Mouse (Mus musculus) cerebellum, postnatal 25 days (tissue): ENCODE results near the gene Gm20538.
A peak's percentile ranks its signal among the peaks of the same experiment; 100 is the strongest.

Experiments used
- DNase-seq, 2 experiments: peaks; one replicate each; pipeline ENCODE4 v3.0.0; 2021; ENCODE audit warnings: mixed read lengths in 2 of 2

Gm20538 gene

DNA sequence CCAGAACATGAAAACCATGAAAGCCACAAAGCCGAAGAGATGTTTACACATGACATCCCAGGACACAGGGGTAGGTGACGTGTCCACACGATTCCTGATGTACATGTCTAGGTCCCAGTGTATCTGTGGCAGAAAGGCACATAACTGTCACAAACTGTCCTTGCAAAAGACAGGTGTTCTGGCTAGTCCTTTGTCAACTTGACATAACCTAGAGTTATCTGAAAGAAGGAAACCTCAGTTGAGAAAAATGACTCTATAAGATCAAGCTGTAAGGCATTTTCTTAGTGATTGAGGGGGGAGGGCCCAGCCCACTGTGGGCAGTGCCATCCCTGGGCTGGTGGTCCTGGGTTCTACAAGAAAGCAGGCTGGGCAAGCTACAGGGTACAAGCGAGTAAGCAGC is at the start of gene Gm20538:
Gene Gm20538 (minus strand): TSS at position 101 of the 400 bp plus-strand sequence.
- DNase-seq: no peak

- DNase-seq: no peak
Observed at GRCm38 (mm10) chr19:44594180-44594579, 41.5 kb upstream of the Gm20538 start.

DNA sequence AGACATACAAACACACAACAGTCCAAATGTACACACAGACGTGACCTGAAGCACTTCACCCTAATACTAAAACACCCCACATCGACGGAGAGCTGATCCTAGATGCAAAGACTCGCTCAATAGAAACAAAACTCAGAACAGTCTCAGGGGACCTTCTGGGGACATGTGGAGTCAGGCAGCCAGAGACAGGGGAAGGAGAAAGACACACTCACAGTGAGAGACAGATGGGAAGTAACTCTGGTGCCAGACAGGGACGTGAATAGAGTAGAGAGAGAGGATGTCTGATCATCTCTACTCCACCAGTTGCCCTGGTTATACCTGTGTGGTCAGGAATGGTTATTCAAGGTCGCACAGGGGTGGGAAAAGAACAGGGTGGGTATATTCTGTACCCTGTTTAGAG is 39.0 kb upstream of the Gm20538 start:
- no peak for DNase-seq

GRCm38 (mm10) chr19:44590992-44591391 is 38.4 kb upstream of the Gm20538 start:
- DNase-seq: no peak

- DNase-seq: no peak
Observed at GRCm38 (mm10) chr19:44589591-44590223, 37.1 kb upstream of the Gm20538 start.

DNA sequence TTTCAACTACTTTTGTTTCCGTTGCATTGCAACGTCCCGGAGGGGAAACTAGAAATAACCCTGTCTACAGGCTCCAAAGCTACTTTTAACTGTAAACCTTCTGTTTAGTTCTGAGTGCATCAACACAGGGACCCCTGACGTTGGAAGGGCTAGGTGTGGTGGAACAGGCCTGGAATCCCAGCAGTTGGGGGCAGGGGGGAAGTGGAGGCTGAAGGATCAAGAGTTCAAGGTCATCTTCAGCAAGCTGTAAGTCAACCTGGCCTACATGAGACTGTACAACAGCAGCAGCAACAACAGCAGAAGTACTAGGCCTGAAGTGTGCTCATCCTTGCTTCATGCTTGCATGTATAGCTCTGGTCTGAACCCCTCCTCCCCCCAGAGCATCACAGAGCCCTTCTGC is 35.4 kb upstream of the Gm20538 start:
- DNase-seq: no peak

GRCm38 (mm10) chr19:44582638-44583309 is 30.1 kb upstream of the Gm20538 start:
- peak; percentile 92 to 96 for DNase-seq

DNA sequence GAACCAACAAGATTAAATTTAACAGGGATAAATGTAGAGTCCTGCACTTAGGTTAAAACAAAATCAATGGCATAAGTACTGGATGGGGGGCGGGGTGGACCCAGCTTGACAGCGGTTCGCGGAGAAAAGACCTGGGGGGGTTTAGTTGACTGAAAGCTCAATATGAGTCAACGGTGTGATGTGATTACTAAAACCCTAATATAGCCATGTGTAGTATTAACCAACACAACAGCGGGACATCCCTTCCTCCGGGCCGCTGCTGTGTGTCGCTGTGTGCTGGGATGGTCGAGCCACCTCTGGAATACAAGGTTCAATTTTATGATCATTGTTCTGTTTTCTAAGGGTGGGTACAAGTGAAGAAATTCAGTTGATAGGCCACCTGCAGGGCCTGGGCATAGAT is 29.5 kb upstream of the Gm20538 start:
- no peak for DNase-seq

- no peak for DNase-seq
Observed at GRCm38 (mm10) chr19:44578038-44578437, 25.4 kb upstream of the Gm20538 start.

DNA sequence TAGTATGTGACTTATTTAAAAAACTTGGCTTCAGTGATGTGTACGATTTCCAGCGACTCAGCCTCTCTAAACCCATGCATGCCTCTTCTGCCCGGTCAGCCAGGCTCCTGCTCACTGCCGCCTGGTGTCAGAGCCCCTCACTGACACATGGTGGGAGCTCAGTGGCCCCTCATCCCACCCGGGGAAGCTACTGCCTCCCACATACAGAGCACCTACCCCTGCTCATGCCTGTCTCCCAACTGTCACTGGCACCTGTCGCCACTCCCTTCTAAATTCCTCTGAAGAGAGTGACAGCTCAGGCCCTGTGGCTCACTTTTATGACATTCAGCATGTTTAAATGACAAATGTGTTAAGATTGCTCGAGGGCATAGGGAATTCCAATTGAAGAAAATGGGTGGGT is 23.6 kb upstream of the Gm20538 start:
- no peak for DNase-seq

GRCm38 (mm10) chr19:44567763-44568162 is 15.1 kb upstream of the Gm20538 start:
- no peak for DNase-seq

GRCm38 (mm10) chr19:44564006-44564405 is 11.4 kb upstream of the Gm20538 start:
- DNase-seq: no peak

DNA sequence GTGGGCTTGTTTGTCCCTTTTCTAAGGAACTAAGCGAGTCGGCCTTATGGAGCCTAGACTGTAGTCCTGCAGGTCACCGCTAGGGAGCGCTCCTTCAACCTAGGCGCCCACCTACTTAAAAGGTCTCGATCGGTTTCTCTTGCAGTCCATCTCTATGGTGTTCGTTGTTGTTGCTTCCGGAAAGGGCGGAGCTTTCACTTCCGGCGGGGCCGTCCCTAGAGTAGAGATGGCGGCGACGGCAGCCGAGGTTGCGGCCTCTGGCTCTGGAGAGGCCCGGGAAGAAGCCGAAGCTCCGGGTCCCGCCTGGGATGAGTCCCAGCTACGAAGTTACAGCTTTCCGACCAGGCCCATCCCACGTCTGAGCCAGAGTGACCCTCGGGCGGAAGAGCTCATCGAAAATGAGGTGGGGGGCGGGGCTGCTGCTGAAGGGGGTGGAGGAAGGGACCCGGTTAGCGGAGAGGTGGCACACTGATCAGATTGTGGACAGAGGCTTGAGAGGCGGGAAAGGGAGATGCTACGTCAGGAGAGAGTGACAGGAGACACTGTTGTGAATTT is 10.1 kb upstream of the Gm20538 start, which contains the start of gene Hif1an:
Gene Hif1an (plus strand): TSS at position 199 of the 555 bp plus-strand sequence.
- peak; percentile 96 to 97 for DNase-seq

GRCm38 (mm10) chr19:44554861-44555590 is 2.4 kb upstream of the Gm20538 start, which contains the start of gene Ndufb8:
TSS of gene Ndufb8 (minus strand) at chr19:44555440.
- peak; percentile 99 for DNase-seq

GRCm38 (mm10) chr19:44554490-44554860 is 1.8 kb upstream of the Gm20538 start:
- no peak for DNase-seq

DNA sequence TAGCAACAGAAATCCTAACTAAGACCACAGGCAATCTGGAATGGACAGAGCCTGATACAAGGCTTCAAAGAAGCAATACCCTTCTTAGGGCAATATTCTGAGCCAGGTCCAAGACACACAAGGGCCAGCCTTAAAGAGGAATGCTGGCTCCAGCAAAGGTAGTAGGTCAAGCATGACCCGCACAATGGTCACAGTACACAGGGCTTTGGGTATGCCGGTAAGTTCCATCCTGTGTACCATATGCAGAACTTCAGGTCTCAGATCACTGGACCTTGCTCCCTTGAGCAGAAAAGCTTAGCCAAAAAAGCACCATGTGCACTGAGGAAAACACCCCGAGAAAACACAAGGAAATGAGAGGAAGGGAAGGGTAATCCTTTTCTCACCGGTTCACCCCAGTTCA is 655 bp upstream of the Gm20538 start:
- no peak for DNase-seq

- peak; percentile 42 to 58 for DNase-seq
Observed at GRCm38 (mm10) chr19:44545321-44546041, 7.2 kb downstream of the Gm20538 start, which contains the start of gene Sec31b. TSS of gene Sec31b (minus strand) at chr19:44545864.

DNA sequence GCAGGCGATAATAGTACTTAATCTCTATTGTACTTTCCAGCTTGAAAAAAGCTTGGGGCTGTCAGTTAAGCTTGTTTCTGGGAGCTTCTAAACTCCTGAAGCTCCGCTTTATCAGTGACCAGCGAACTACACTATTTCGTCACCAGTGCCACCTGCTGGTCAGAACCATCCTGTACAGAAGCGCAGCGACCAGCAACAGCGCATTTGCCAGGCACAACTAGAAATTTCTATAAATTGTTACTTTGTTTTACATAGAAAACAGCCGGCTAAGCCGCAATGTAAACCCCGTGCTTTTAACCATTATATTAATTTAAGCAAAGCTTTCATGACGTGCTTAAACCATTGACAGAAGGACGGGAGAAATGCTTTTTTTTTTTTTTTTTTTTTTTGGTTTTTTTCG is 7.9 kb downstream of the Gm20538 start:
- peak; percentile 73 to 85 for DNase-seq

- no peak for DNase-seq
Observed at GRCm38 (mm10) chr19:44544372-44544771, 8.3 kb downstream of the Gm20538 start.

- no peak for DNase-seq
Observed at GRCm38 (mm10) chr19:44542694-44543178, 9.9 kb downstream of the Gm20538 start.

- DNase-seq: no peak
Observed at GRCm38 (mm10) chr19:44537416-44537815, 15.2 kb downstream of the Gm20538 start.

GRCm38 (mm10) chr19:44535376-44535775 is 17.3 kb downstream of the Gm20538 start:
- DNase-seq: peak in 1 of 2 experiments; percentile 37
